Mouse (Mus musculus) layer of hippocampus, adult 11-12 months (tissue): ENCODE results near the gene H2-DMa.

Experiments
- DNase-seq: peaks from one replicate; pipeline ENCODE4 v3.0.0; 2022; ENCODE audit warnings: low spot score

The H2-DMa gene

GRCm38 (mm10) chr17:34104804-34105203, 14.5 kb upstream of the H2-DMa start:
- no peak for DNase-seq

- no peak for DNase-seq
These were observed 12.8 kb upstream of the H2-DMa start for GRCm38 (mm10) chr17:34106555-34106954.

DNA sequence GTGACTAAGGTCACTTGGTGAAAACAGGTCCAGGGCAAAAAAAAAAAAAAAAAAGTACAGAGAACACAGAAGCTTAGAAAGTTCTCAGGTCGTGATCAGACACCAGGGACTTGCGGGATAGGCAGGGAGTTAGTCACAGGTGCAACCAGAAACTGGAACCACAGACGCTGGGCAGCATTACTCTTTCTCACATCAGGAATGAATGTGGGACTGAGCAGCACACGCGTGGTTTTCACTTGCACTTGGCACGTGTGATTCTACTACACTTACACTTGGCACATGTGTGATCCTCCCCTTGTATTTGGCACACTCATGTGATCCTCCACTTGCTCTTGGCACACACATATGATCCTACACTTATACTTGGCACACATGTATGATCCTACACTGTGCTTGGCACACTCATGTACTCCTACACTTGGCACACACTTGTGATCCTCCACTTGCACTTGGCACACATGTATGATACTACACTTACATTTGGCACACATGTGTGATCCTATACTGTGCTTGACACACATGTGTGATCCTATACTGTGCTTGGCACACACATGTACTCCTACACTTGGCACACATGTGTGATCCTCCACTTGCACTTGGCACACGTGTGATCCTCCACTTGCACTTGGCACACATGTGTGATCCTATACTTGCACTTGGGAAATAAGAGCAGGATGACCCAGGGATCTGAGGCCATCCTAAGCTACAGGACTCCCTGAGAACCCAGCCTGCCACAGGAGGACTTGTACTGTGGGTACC, 12.1 kb upstream of the H2-DMa start:
- no peak for DNase-seq

DNA sequence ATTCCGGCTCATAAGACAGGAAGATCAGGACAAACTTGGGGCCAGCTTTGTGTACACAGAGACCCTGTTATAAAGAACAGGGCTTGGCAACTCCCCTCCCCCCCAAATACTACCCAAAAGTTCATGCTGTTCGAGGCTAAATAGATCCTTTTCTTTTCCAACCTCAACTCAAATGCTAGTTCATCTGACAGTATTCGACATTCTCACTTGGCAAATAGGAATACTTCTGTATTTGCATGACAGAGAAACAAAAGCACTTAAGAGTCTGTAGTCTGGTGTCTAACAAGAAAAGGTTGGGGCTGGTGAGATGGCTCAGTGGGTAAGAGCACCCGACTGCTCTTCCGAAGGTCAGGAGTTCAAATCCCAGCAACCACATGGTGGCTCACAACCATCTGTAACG, 10.9 kb upstream of the H2-DMa start:
- no peak for DNase-seq

- DNase-seq, result no peak
These were observed 10.1 kb upstream of the H2-DMa start for GRCm38 (mm10) chr17:34109038-34109805.

DNA sequence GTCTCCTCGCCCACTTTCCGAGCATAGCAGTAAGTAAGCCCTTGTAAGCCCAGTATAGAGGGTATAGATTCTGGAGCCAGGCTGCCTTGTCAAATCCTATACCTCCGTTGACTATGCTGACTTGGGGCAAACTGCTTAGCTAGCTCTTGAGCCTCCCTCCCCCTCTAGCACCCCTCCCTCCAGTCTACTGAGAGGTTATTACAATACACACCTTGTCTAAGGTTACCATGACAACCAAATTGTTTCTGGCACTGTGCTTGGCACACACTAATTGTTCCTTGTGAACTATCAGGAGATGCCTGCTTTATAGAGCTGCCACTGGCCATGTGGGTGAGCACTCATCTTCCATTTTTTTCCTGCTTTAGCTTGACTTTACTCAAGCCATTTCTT, 9.5 kb upstream of the H2-DMa start:
- no peak for DNase-seq

DNA sequence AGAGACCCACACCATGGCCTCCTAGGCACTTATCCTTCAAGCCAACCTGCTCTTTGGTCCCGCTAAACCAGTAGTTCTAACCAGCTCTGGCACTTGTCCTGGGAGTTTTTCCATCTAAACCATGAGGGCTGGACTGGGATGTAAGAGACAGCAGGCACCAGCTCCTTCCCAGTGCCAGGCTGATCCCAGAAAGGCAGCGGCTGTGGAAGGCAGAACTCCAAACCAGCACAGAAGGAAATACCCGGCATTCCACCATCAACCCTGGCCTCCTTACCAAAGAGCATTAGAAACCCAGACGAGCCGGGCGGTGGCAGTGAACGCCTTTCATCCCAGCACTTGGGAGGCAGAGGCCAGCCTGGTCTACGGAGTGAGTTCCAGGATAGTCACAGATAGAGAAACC, 9.0 kb upstream of the H2-DMa start:
- DNase-seq, result no peak

DNA sequence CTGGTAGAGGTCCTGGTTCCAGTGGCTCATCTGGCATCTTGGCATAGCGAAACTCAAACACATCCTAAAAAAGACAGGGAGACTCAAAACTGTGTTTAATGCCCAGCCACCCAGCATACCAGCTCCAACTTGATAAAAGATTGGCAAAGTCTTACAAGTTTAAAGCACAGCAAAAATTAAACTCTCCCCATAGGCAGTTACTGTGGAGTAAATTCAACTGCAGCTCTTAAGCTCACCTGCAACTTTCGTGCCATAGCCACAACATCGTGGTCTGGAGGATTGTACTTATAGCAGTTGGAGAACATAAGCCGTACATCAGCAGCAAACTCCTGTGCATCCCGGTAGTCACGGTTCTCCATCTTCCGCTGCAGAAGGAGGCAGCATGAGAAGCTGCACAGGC, 5.2 kb upstream of the H2-DMa start:
- no peak for DNase-seq

DNA sequence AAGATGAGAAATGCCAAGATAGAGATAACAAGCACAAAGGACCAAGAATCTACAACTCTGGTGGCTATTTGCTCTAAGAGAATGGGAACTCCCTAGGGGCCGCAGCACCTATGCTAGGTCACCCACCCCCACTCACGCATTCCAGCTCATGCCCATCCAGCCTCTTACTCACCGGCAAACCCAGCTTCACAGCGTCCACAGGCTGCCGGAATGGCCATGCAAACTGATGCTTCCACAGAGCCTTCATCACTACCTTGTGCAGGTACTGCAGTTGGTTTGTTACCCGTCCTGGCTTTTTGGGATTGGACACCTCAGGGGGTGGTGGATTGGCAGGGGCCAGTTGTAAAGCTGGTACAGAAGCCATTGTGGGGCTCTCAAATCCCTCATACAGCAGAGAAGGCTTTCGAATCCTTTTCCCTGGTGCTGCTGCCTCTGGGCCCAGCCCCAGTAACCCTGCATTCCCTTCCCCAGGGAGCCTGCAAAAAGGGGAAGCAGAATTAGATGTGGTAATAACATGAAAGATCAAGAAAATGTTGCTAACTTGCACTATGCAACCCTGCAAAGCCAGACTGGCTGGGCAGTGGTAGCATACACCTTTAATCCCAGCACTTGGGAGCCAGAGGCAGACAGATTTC, 2.5 kb upstream of the H2-DMa start:
- DNase-seq, result no peak

- DNase-seq, result no peak
These were observed 1.8 kb upstream of the H2-DMa start for GRCm38 (mm10) chr17:34117421-34118112.

GRCm38 (mm10) chr17:34118113-34118872, 1.0 kb upstream of the H2-DMa start:
- DNase-seq, result no peak

- DNase-seq, result no peak
These were observed 480 bp upstream of the H2-DMa start for GRCm38 (mm10) chr17:34118873-34119248.

DNA sequence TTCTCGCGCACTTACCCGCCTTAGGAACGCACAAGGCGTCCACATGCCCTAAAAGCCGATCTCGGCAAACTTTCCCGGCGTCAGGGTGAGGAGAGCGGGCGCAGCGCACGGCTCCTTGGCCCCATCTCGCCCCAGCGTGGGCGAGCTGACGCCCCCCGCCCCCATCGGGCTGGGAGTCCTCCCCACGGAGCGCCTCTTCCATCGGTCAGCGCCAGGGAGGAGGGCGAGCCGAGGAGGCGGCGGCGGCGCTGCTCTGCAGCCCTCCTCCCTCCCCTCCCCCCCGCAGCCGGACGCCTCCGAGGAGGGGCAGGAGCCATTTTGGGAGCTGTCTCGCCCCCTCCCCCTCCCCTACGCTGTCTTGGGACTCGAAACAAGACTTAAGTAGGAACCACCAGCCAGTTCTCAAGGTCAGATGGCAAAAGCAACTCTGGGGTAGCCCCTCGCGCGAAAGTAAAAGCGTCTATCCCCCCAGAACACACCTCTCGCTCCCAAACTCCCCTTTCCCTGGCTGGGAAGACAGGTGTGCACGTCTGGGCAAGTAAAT, 911 bp downstream of the H2-DMa start:
- DNase-seq, result peak; percentile 90

DNA sequence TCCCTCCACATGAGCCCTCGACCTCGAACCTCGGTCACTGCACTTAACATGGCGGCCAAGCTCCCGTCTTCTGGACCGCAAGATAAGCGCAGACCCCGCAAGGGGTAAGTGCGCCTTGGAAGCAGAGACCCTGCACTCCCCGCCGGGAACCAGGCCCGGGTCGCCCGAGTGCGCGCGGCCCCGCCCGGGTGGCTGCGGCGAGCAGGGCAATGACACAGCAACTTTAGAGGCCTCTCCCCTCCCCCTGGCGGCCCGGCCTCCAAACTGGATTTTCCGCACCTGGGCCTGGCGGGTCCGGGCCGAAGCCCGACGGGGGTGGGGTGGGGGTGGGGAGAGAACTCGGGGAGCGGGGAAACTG, 1.5 kb downstream of the H2-DMa start:
- peak; percentile 84 for DNase-seq

DNA sequence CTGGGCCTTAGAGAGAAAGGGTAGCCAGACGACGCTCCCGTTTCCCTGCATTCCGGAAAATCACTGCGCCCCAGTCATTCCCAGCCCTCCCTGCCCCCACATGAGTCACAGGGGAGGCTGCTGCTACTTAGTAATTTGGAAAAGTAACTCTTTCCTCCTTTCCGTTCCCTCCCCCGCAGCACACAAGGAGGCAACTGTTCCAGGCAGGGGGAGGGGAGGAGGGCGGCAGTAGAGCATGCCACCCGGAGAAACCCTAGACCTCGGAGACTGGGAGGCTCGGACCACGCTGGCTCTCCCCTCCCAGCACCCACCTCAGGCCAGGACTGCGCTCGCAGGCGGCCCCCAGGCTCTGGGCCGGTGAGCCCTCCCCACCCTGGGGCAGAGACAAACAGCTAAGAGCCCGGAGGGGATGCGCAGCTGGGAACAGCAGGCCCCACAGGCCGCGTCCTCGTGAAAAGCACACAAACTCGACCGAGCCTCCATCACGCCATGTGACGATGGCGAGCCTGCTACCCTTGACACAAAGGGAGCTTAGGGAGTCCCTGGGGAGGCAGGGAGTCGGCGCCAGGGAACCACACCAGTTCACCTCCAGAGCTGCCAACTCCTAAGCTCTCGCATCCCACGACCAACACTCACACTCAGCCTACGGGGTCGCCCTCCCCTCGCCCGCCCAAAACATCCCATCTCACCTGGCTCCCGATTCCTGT, 2.0 kb downstream of the H2-DMa start:
- peak; percentile 91 for DNase-seq

DNA sequence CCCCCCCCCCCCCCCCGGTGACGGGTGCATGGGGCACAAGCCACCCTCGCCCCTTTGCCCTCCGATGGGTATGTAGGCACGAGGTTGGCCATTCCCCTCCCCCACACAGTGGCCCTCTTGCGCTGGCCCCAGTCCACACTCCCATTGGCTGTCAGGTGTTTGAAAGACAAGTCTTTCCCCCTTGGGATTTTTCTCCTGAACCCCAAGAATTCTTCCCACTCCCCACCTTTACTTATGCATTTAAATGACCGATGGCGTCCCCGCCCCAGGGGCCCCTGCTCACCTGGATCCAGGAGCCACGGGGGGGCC, 2.5 kb downstream of the H2-DMa start:
- DNase-seq, result no peak

GRCm38 (mm10) chr17:34122188-34122984, 3.0 kb downstream of the H2-DMa start, which contains the start of gene Brd2:
Gene Brd2, minus strand, starts transcription at chr17:34122634.
- peak; percentile 95 for DNase-seq

DNA sequence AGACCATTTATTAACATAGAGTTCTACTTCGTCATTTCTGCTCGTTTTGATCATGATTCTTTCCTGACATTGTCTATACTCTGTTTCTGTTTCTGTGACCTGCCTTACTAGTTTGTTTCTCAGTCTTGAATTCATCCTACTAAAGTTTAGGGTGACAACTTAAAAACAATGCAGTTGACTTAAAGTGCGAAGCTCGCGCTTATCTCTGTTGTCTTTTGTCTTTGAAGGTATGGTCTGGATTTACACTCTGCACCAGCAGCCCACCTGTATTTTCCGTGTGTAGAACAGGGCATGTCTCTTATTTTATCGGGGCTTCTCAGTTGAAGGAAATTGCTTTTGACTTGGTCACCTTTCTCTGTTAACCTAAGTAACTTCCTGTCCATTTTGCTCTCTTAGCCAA, 3.8 kb downstream of the H2-DMa start:
- DNase-seq, result no peak

GRCm38 (mm10) chr17:34123518-34123917, 4.2 kb downstream of the H2-DMa start:
- no peak for DNase-seq

DNA sequence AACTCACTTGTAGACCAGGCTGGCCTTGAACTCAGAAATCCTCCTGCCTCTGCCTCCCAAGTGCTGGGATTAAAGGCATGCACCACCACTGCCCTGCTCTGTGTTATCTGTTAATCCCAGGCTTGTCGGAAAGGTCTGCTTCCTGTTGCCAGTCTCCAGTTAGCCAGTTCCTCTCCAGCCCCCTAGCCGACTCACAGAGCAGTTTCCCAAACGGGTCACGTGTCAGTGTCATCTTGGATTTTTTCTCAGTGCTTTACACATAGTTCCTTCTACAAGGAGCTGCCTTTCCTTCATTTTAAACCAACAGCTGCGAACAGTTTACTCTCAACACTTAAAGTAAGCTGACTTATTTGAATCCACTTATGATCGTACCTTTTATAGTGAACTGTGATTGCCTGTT, 5.3 kb downstream of the H2-DMa start:
- DNase-seq, result no peak
